Mouse (Mus musculus) ES-E14 (cell line): ENCODE measurements around the gene Tgm7.

Source experiments
- CHD2 ChIP-seq: IDR thresholded peaks from 2 replicates; pipeline ENCODE4 v1.6.1; 2014; ENCODE audit warnings: mild to moderate bottlenecking, low read depth, low read length, inconsistent platforms
- HCFC1 ChIP-seq: IDR thresholded peaks from 2 replicates; pipeline ENCODE4 v1.6.1; 2012; ENCODE audit warnings: low read length, inconsistent platforms, borderline replicate concordance; ENCODE audit not compliant: insufficient read depth
- ZC3H11A ChIP-seq: IDR thresholded peaks from 2 replicates; pipeline ENCODE4 v1.6.1; 2012; ENCODE audit warnings: low read depth, mild to moderate bottlenecking, inconsistent platforms, low read length, borderline replicate concordance
- ZNF384 ChIP-seq: IDR thresholded peaks from 2 replicates; pipeline ENCODE4 v1.6.1; 2012; ENCODE audit warnings: low read depth, low read length, inconsistent platforms

- no peak for TF ChIP-seq HCFC1
- TF ChIP-seq ZNF384, result no peak
- TF ChIP-seq CHD2, result no peak
- TF ChIP-seq ZC3H11A, result no peak
Observed at GRCm38 (mm10) chr2:121109695-121110094, at the start of gene Tgm7.
